Mouse (Mus musculus) Muller cell, postnatal 12 days (primary cell): Measurements from ENCODE around the gene Vti1a.

Experiments used
- DNase-seq: peaks from one replicate; pipeline ENCODE4 v3.0.0-alpha.2; 2015; ENCODE audit errors: inconsistent ontology term

The Vti1a gene

DNA sequence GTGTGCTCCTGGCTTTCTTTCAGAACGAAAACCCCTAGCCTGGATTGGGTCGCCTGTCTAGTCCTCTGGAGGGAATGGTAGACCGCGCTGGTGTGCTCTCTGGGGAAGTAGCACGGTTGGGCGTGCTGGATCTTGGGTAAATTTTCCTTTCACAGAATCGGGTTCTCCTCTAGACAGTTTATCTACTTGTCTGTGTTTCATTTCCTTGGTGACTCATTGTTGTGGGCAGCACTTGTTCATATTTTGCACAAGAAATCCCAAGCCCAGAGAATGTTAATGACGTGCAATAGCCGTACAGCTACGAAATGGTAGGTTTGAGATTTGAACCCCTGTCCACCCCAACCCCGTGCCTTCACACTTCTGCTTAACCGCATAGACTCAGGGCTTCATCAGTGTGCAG lies 145.9 kb downstream of the Vti1a start:
- no peak for DNase-seq

DNA sequence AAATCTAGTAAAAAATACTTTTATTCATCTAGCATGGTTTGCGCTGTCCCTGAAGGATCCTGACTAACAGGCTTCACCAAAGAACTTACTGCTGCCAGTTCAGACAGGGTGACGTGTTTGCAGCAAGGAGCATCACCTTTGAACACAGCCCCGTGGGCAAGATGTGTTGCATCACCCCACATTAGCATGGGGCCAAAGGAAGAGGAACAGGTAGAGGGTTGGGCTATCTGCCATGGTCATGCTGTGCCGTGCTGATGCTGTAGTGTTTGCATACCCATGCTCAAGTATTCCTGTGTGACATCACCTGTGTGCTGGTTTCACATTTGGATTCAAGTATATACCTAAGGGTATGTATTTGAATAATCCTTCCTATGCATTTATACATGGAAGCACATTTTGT lies 147.6 kb downstream of the Vti1a start:
- no peak for DNase-seq

DNA sequence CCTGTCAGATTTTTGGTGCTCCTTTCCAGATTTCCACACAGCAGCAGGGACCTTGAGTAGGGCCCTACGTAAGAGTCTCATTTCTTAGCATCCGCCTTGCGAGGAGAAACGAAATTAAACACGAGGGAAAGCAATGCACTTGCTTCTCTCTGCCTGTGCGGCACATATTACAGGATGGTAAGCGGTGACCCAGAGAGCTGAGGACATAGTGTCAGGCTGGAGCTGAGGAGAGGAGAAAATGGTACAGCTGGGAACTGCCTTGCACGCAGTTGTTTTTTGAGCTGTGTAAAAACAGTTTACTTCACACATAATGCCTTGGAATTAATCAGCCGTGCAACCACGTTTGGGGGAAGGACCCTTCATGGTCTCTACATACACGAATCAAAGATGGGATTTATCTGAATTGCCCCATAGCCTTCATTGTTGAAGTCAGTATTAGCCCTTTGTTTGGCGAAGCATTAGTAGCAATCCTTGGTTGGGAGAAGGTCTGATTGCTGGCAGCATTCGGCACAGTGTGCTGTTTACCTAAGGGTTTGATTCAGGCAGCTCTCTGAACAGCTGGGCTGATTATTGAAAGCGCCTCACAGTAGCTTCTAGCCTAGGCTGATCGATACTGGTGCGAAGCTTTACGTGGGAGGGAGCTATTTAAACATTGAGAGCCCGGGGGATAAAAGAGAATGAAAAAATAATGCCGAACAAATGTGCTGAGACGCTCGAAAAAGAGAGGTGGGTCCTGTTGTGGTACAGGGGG lies 153.4 kb downstream of the Vti1a start:
- DNase-seq: no peak

DNA sequence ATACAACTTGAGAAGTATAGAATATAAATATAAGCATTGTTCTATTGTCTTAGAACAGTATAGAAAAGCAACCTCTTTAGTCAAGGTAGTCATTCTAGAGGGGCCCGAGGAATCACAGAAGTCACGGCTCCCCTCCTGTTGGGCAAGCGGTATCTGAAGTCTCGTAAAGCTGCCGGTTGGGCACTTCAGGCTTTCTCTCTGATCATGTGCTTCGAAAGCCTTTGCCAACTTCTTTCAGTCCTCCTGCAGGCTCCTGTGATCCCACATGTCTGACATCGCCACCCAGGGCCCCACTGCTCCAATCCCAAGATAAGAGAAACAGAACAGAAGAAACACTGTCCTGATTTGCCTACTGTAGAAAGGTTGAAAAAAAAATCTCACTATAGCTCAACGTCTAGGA lies 156.5 kb downstream of the Vti1a start:
- DNase-seq: no peak

DNA sequence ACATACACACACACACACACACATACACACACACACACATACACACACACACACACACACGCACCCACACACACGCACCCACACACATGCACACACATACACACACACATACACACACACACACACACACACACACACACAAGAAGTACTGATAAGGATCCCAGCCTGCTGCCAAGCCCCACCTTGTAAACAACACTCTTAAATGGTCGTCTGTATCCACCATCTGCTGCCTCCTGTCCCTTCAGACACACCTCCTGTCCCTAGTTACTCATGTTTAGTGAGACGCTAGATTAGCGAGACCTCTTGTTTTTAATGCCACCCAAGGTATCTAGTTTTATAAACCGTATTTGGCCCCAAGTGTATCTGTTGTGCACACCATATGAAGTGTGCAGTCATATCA lies 158.1 kb downstream of the Vti1a start:
- DNase-seq: no peak

DNA sequence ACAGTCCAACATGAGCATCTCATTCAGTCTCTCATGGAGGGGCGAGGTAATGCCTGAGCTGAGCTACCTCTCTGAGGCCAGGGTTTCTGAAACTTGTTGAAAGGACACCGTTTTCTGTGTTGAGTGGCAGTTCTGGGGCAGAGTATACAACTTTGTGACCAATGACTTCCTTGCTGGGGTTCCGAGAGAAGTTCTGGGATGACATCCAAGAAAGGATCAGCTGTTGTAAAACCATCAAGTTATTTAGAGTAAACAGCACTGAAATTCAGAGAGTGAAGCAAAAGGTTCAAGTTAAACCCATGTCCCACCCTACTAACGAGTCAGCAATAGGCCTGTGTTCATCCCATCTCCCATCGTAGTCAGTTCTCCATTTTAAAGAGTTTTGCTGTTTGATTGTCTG lies 164.4 kb downstream of the Vti1a start:
- no peak for DNase-seq

DNA sequence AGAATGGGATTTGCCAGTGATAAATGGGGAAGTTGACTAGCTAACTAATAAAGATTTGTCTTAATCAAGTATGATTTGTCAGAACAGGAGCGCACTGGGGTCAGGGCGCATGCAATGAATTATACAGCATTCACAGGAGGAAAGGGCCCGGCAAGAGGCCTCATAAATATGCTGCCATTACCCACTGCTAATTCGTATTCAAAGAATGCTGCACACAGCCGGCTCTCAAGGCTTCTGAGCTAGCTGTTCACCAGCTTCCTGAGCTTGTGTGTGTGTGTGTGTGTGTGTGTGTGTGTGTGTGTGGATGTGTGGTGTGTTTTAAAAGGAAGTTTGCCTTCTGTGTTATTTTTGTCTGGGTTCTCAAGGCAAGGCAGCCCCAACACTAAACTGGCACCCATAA lies 165.2 kb downstream of the Vti1a start:
- DNase-seq: no peak

DNA sequence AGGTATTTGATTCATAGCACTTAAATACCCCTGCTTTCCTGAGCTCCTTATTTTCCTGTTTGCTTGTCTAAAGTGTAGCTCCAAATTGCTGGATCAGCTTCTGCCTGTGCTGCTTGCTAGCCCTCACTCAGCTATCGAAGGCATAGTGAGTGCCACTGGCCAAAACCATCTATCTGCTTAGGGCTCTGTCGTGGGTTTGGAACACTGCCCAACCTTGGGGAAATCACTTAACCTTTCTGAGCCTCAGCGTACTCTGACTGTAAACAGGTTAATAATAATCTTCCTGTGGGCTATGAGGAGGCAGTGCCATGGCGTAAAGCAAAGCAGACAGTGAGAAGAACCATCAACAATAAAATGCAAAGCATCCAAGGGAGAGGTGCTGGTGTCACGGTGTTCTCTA lies 167.4 kb downstream of the Vti1a start:
- DNase-seq: no peak

DNA sequence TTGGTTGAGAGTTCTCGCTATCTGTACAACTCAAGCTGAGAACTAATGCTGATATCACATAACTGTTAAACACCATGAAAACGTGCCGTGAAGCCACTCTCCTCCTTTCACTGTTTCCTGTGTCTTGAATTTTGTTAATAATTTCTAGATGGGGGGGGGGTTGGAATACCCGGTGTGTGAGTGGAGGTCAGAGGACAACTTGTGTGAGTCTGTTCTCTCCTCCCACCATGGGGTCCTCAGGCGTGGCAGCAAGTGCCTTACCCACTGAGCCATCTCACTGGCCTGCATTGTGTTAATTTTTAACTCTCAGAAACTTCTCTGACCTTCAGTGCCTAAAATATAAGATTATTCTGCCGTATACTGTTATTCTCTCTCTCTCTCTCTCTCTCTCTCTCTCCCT lies 168.5 kb downstream of the Vti1a start:
- DNase-seq: no peak

DNA sequence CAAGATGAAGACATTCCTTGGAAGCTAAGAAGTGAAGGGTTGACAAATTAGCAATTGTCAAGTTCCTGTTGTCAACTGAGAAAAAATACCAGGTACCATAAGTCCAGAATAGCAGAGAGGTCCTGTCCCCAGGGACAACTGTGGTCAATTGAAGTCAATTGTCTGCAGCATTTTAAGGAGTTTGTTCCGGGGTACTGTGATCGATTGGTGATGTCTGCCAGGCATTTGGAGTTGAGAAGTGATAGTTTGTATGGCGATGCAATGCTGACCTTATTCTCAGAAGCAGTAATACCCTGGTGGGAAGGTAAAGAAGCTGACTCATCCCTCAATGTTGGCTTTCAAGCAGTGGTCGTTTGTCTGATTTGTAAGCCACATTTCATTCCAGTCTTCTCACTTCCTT lies 170.4 kb downstream of the Vti1a start:
- peak; percentile 32 for DNase-seq

DNA sequence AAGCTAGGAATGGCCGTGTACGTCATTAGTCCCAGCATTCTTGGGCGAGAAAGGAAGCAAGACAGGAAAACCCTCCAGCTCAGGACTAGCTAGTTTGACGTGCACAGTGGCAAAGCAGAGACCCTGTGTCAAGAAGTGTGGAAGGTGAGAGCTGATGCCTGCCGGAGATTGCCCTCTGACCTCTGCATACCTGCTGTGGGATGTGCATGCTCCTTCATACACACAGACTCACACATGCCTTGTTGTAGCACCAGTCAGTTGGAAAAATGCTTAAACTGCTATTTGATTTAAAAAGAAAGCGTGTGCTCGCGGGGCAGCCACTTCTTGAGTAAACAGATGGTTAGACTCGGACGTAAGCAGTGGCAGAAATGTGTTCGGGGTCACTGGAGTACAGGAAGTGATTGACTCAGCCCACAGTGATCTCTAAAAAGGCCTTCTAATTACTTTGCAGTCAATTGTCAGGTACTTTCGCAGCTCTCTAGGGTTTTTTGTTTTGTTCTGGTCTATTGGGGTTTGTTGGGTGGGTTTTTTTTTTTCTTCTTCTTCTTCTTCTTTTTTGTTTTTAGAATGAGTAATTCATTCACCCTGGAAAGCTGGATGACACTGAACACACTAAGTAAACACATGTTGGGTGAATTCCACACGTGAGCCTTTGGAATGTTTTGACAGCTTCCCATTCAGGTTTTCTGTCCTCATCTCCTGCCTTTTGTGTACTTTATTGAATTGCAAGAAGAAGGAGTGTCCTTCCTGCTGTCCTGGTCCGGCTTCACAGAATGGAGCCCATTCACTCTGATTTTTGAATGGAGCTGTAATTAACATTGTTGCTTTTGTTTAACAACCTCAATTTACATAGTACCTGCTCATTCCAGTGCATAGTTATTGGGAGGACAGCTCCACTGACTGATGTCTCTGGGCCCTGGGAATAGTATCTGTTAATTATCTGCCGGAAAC lies 175.3 kb downstream of the Vti1a start:
- DNase-seq: peak; percentile 85

DNA sequence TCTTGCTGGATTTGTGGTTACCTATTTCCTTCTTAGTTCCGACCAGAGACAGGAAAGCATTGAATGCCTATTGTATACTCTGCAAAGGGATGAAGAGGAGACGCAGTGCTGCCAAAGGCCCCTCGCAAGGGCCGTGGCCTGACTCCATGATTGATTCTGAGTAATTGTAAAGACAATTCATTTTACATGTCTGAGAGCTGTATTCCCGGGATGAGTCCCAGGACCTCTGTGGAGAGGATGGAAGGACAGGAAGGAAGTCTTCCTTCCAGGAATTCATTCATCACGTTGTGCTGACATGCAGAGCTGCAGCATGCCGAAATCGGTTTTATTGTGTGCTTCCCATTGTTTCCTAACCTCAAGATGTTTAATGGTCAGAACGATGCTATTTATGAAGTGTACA lies 180.2 kb downstream of the Vti1a start:
- DNase-seq: no peak

DNA sequence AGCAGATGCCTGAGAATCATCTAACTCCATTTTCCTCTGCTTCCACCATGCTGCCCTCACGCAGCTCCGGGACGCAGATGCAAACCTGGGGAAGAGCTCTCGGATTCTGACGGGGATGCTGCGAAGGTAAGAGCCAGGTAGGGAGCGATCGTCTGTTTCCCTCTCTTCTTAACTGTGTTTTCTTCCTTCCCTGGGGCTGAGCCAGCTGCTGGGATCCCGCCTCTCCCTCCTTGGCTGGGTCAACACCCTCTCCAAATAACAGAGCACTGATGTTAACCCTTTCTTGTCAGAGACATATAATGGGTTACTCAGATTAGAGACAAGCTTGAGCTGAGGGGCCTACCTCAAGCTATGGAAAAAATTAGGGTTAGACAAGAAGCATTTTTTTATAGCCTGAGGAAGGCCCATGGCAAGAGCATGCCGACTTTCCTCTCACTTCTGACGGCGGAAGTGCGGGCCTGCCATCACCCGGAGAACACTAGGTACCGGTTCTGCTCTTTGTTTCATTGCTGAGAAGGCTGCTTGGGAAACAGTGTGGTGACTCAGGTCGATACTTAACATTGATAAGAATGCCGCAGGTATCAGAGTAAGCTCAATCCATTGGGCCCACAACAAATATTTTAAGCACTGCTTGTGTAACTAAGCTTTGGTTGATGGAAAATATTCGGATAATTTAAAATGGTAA lies 183.2 kb downstream of the Vti1a start:
- DNase-seq: no peak

DNA sequence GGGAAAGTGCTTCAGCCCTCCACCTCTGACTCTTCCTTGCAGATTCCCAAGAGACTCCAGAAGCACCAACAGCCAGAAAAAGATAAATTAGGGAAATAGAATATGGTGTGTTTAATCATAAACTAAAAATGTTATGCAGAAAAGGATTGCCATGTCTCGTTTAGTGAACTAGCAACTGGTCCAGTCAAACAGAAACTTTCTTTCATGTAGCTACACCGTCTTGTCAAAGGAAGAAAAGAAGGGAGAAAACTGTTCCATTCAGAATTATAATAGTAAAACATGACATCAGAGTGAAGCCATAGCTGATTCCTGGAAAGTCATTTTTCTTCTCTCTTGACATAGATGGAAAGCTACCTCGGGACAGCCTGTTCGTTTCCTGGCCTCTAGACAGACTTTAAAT lies 185.9 kb downstream of the Vti1a start:
- DNase-seq: no peak

DNA sequence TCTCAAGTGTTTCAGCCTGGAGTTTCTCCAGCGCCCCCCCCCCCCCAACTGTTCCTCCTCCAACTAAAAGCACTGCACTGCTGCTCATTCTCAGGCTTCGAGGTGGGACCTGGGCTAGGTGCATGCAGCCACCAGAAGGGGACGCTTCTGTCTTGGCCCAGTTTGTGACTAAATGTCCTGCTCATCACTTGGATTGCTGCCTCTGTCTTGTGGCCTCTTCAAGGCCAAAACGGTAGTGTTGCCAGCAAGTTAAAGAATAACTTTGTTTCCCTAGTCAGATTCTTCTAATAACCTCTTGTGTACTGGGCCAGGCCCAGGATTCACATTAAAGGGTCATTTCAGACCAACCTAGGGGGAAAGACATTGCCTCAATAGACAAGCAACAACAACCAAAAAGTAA lies 187.7 kb downstream of the Vti1a start:
- no peak for DNase-seq

DNA sequence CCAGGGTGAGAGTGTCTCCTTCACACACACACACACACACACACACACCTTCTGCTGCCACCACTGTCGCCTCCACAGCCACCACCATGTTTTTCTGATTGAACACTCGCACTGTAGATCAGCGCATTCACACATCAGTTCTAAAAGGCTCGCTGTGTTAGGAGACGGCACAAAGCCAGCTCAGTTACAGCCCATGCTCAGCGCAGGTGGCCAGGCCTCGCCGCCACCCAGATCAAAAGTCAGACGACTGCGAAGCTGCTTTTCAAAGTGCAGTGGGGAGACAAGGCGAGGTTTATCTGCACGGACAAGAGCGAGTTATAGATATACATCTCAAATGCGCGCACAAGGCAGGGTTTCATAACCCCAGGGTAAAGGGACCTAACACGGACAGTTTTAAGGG lies 191.7 kb downstream of the Vti1a start:
- no peak for DNase-seq

DNA sequence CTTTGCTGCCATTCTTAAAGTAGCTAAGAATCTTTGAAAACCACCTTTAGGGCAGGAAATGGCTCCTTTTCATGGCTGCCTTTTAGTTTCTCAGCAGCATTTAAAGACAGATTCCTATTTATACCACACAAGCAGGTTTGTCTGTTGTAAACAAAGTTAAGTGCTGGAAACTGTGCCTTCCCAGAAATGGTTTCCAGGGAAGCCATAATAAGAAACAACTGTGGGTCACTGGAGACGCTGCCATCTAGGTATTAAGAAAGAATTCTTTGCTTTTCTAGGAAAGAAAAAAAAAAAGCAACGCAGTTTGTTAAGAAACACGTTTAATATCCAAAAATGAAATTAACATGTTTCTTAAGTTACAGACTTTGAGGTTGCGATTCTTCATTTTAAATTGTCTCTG lies 192.1 kb downstream of the Vti1a start:
- DNase-seq: no peak

DNA sequence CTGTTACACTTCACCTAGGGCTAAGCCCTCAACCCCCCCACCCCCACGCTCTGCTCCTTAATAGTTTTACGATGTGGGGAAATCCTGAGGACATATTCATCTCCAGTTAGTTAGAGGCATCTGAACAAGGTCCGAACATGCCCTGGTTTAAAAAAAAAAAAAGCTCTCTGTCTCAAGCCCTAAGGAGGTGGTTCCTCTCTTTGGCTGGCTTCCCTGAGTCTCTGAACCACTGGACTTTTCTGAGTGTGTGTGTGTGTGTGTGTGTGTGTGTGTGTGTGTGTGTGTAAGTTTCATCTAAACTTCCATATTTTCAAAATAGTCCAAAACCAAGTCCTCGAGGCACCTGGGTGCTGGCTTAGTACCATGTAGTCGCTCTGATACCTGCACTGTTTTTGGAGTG lies 192.9 kb downstream of the Vti1a start:
- no peak for DNase-seq

DNA sequence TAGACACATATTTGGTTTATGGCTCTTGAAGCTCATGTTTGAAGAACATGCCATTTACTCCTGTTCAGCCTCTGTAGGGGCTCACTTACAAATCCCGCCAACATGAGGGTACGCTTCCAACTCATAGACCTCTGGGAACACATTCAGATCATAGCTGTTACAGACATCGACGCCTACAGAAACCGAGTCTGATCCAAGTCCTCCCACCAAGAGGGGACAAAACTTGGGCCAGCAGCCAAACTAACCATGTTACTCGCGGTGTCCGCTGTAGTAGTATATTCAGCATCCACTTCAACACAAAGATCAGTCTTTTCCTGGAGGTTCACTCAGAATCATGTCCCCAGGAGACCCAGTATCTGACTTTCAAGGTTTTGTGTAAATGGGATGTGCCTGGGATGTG lies 193.5 kb downstream of the Vti1a start:
- DNase-seq: no peak

DNA sequence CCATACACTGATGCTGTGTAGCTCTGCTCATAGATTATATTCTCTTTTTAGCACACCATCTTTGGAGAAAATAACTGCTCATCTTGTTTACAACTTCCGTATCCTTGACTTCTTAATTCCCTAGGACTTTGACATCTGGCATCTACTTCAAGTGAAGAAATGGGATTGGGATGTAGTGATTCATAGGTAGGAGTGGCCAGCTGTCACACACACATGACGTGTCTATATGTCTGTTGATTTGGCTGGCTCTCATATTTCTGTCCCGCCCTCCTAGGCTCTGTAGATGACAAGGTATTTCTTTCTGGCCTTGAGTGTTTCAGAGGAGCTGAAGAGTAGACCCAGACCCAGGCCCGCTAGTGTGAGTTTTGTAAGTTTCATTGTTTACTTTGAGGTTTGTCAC lies 197.8 kb downstream of the Vti1a start:
- no peak for DNase-seq

DNA sequence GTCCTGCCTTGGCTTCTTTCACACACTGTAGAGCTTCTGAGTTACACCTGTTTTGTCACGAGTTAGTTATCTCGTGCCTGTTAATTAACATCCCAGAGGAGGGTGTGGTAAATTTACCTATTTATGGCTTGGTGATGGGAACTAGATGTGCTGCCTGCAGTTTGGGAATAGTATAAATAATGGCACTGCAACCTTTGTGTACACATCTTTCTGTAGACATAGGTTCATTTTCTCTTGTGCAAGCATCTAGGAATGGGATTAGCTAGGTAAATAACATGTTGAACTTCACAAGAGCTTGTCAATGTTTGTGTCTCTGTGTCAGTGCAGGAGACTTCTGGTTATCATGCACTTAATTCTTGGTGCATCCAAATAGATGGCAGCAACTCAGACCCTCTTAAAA lies 204.1 kb downstream of the Vti1a start:
- no peak for DNase-seq

DNA sequence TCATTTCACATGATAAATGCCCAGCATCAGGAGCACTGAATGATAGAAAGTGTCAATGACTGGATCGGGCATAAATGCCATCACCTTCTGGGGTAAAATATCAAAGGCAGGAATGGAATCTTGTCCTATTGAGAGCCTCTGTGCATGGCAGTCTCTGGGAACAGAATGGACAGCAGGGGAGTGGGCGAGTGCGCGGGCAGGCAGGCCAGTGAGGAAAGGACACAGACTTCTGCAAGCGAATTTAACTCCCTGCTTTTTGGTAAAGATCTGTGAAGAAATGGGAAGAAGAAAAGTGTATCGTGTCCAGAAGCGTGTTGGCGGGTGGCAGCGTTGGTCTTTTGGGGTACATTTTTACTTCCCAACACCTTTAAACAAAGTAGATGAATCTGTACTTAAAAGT lies 207.2 kb downstream of the Vti1a start:
- no peak for DNase-seq

DNA sequence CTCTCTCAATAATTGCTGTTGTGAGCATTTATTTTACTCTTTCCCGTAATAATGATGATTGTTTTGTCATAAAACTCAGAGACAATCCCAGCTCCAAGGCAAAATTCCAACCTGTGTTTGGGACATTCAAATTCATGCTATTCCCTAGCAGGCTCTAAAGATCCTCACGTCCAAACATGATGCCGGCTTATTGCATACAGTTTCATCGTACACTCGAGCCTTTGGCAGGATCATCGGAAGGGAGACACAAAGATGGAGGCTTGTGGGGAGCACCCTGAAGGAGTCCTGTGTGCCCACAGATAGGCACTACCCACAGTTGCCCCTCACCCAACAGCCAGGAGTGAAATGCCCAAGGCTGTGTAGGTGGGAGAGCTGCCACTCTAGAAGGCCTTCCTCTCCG lies 208.3 kb downstream of the Vti1a start:
- DNase-seq: no peak
